Mouse (Mus musculus) kidney, embryonic 14.5 days (tissue): ENCODE results near the gene Cacna1i. TPM values are rescaled to one million over a fixed set of nuclear protein-coding genes. Genes with fewer than 3 reads are reported as not detected.

ENCODE experiments used
- ATAC-seq: fragments of 200-750 bp; cut with Nextera tagmentation; 2 replicates; pipeline ENCODE4 v1.8.0; 2017; ENCODE audit warnings: moderate number of reproducible peaks, mild to moderate bottlenecking, moderate TSS enrichment, moderate library complexity; ENCODE audit not compliant: low FRiP score, low TSS enrichment
- H3K27ac ChIP-seq: fragments of 300-500 bp; sonication (generic); 2 replicates; pipeline ENCODE4 v1.5.1; 2014; ENCODE audit warnings: low read depth, mild to moderate bottlenecking, low read length, moderate library complexity, mixed read lengths
- H3K27me3 ChIP-seq: fragments of 300-500 bp; sonication (generic); 2 replicates; pipeline ENCODE4 v1.6.1; 2014; ENCODE audit warnings: mild to moderate bottlenecking, low read length; ENCODE audit not compliant: control insufficient read depth, insufficient read depth
- H3K36me3 ChIP-seq: fragments of 300-500 bp; sonication (generic); 2 replicates; pipeline ENCODE4 v1.6.1; 2014; ENCODE audit warnings: low read length, mixed read lengths; ENCODE audit not compliant: control insufficient read depth, insufficient read depth
- H3K4me1 ChIP-seq: fragments of 300-500 bp; sonication (generic); 2 replicates; pipeline ENCODE4 v1.6.1; 2014; ENCODE audit warnings: low read length, mixed read lengths; ENCODE audit not compliant: control insufficient read depth, insufficient read depth
- H3K4me2 ChIP-seq: fragments of 300-500 bp; sonication (generic); replicated peaks from 2 replicates; pipeline ENCODE4 v1.6.1; 2014; ENCODE audit warnings: low read depth, mild to moderate bottlenecking, low read length
- H3K4me3 ChIP-seq: fragments of 300-500 bp; sonication (generic); 2 replicates; pipeline ENCODE4 v1.5.1; 2014; ENCODE audit warnings: mild to moderate bottlenecking, low read length
- H3K9ac ChIP-seq: fragments of 300-500 bp; sonication (generic); 2 replicates; pipeline ENCODE4 v1.6.1; 2014; ENCODE audit warnings: low read depth, mild to moderate bottlenecking, low read length, moderate library complexity
- H3K9me3 ChIP-seq: fragments of 300-500 bp; sonication (generic); 2 replicates; pipeline ENCODE4 v1.6.1; 2016; ENCODE audit warnings: low read length; ENCODE audit not compliant: control insufficient read depth
- WGBS: fragments of 180-500 bp; shearing (Covaris S2); extraction: QIAGEN DNeasy Blood & Tissue Kit; methylation state at CpG from one replicate; pipeline ENCODE4 v1.1.7; 2014; 5-methylcytosine and 5-hydroxymethylcytosine counted together
- polyA plus RNA-seq: library from polyadenylated mRNA; unstranded; fragments of >200 nt; fragmentation: Nextera tagmentation; extraction: Ambion mirVana; gene quantifications from 2 replicates; pipeline ENCODE4 v1.2.1, GENCODE M21; 2014

Gene Cacna1i
- polyA plus RNA-seq, 1 experiment from 2014 or later = not detected

DNA sequence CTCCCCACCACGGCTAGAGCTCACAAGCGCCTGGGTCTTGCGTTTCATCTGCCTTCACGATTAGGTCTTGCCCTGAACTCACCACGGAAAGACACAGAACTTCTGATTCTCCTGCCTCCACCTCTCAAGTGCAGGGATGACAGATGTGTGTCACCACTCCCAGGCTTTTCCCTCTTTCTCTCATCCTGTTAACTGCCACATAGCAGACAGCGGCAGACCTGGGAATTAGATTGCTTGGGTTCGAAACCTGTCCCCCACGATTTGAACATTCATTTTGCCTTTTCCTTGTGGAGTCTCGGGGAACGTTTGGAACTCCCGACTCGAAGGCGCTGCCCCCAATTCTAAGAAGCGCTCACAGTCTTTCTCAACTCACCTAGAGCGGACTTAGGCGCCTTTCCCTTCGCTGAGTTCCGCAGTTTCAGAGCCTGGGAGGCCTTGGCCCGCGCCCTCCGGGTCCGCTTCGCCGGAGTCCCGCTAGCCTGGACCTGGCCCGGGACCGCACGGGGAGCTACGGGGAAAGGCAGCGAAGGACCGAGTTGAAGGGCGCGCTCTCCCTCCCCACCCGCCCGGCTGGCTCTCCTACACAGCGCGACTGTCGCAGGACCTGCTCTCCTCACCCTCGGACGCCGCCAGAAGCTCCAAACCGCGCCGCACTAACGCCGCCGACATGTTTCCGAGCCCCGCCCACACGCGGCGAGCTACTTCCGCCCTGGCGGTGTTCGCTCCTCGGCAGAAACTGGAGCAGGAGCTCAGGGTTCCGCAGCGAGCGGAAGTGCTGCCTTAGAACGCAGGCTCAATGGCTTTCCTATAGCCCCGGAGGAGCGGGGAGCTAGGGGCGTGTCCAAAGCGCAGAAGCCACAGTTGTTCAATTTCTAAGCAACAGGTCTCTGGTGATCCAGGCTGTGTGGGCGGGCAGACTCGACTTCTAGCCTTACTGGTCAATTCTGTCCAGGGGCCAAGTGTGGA lies 23.1 kb upstream of the Cacna1i start, which contains the start of gene Rps19bp1:
Rps19bp1 (minus strand) TSS at position 706 of the 966 bp plus-strand sequence.
- H3K9ac ChIP-seq = peak within 1 kb of the TSS; percentile 89
- H3K4me3 ChIP-seq = peak within 1 kb of the TSS; percentile 95
- H3K9me3 ChIP-seq = no peaks in the 10 kb centered on the region
- peaks cover 7% of the 10 kb centered on the region; the same call in 1 of the 2 replicates for H3K4me1 ChIP-seq
- peaks cover 13% of the 10 kb centered on the region for H3K36me3 ChIP-seq
- peak; percentile 90 for ATAC-seq
- no peaks in the 10 kb centered on the region for H3K27me3 ChIP-seq
- WGBS = 1% methylated on average over 64 of the region's 66 CpGs
- H3K27ac ChIP-seq = peak within 1 kb of the TSS; percentile 43; the same call in 1 of the 2 replicates
- peak within 1 kb of the TSS; percentile 78 for H3K4me2 ChIP-seq

DNA sequence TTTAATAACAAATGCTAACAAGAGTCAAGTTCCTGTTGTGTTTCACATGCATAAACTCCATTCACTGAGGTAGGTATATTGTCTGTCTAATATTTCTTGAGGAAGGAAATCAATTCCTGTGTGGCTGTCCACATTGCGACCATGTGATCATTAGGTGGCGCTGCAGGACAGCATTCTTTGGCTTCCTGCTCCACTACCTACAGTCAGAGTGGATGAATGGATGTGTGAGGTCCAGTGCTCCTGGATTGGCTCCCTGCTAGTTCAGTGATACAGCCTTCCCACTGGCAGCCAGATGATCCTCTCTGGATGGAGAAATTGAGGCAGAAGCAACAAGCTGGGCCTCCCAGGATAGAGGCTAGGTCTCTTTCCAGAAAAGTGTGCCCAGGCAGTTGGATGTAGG lies 20.8 kb upstream of the Cacna1i start:
- Histone ChIP-seq H3K27ac (no peak overlapping the region), H3K4me3 (no peak overlapping the region), H3K4me2 (no peak overlapping the region), H3K4me1 (peaks cover 7% of the 10 kb centered on the region; the same call in 1 of the 2 replicates), H3K9me3 (peaks cover 4% of the 10 kb centered on the region; the same call in 1 of the 2 replicates), H3K27me3 (no peaks in the 10 kb centered on the region), H3K36me3 (no peaks in the 10 kb centered on the region), H3K9ac (no peak overlapping the region)
- ATAC-seq = no peak
- 0% methylated on average over 2 of the region's 2 CpGs for WGBS

DNA sequence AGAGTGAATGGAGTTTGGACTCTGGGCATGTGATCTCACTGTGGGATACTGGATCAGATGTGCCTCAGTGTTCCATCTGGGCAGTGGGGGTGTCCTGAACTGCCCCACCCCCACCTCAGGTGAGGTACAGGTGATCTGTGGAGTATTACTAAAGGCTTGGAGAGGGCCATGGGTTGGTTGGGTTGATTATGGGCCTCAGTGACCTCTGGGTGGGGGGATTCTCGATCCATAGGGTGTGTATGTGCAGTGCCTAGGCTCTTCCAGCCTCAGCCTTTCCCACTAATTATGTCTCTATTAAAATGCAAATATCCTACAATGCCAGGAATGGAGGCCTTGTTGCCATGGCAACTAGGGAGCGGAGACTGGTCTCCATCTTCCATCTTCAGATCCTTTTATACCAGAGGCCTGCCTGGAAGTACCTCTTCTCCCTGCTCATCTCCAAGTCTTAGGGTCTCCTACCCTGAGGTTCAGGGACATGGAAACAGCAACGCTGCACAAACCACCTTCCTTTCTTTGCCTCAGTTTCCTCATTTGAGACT lies 15.1 kb upstream of the Cacna1i start:
- Histone ChIP-seq H3K4me1 (no peaks in the 10 kb centered on the region), H3K27me3 (no peaks in the 10 kb centered on the region; the same call in 1 of the 2 replicates), H3K9ac (no peak overlapping the region), H3K9me3 (peaks cover 4% of the 10 kb centered on the region; the same call in 1 of the 2 replicates), H3K27ac (no peak overlapping the region), H3K4me2 (no peak overlapping the region), H3K36me3 (no peaks in the 10 kb centered on the region), H3K4me3 (no peak overlapping the region)
- 85% methylated on average over 3 of the region's 3 CpGs for WGBS
- ATAC-seq = no peak

DNA sequence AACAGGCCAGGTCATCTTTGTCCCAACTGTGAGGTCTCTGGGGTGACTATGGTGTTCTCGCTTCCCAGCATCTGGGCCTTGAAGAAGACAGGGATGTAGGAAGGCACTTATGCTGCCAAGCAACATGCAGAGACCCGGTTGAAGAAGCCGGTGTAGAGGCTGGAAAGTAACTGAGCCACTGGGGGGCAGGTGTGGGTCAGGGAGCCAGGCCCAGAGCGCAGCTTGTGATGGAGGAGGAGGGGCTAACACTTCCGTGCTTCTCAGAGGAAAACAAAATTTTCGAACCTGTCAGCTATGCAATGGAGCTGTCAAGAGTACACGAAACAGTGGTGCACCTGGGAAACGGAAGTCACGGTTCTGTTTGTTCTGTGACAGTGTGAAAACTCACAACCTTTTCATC lies 9.9 kb upstream of the Cacna1i start:
- H3K9ac ChIP-seq = no peak overlapping the region
- no peak for ATAC-seq
- WGBS = 48% methylated on average over 9 of the region's 9 CpGs

DNA sequence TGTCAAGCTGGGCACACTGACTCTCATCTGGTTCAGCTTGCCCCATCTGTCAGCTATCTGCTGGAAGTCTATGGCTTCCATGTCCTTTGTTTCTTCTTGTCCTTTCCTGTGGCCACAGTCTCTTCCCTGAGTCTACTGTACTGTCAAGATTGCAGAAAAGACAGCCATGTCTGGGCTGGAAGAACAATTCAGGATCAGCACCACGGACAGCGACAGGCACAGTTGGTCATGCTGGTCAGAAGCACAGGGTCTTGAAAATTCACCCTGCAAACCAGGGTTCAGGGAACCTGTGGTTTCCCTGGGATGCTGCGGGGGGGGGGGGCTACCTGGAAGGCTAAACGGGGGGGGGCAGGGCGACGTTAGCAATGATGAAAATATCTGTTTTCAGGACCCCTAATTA lies 9.4 kb upstream of the Cacna1i start:
- 2% methylated on average over 6 of the region's 6 CpGs for WGBS
- H3K4me1 ChIP-seq = no peaks in the 10 kb centered on the region
- H3K9ac ChIP-seq = no peak overlapping the region
- H3K36me3 ChIP-seq = no peaks in the 10 kb centered on the region
- H3K4me3 ChIP-seq = no peak overlapping the region
- no peak for ATAC-seq
- no peak overlapping the region for H3K4me2 ChIP-seq
- no peaks in the 10 kb centered on the region; the same call in 1 of the 2 replicates for H3K27me3 ChIP-seq
- H3K9me3 ChIP-seq = no peaks in the 10 kb centered on the region
- no peak overlapping the region for H3K27ac ChIP-seq

More for the DNA sequence above, 9.9 kb upstream of the Cacna1i start:
- Histone ChIP-seq H3K9me3 (no peaks in the 10 kb centered on the region), H3K36me3 (no peaks in the 10 kb centered on the region), H3K4me3 (no peak overlapping the region), H3K27me3 (no peaks in the 10 kb centered on the region; the same call in 1 of the 2 replicates), H3K4me2 (no peak overlapping the region), H3K4me1 (no peaks in the 10 kb centered on the region), H3K27ac (no peak overlapping the region)

DNA sequence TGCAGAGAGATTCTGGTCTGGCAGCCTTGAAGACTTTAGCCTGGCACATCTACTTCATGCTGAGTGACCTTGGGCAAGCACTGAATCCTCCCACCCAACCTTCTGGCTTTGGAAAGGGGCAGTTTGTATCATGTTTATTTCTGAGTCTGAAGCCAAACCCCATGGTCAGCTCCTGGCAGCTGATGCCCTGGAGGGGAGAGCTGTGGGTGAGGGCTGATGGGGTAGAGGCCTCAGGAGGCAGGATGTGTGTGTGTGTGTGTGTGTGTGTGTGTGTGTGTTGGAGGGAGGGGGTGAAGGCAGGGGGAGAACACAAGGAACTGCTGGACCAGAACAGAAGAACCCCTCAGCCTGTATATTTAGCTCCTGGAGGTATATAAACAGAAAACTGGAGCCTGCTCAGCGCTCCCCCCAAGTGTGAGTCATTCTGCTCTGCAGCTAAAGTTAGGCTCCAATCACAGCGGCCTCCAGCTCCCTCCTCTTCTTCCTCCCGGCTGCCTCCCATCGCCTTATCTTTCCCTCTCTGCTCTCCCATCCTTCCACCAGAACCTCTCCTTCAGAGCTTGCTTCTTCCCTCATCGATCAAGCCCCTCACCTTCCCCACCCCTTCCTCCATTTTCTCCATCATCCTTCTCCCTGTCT lies 8.8 kb upstream of the Cacna1i start:
- WGBS = 68% methylated on average over 4 of the region's 5 CpGs
- Histone ChIP-seq H3K36me3 (no peaks in the 10 kb centered on the region), H3K9me3 (no peaks in the 10 kb centered on the region), H3K27me3 (no peaks in the 10 kb centered on the region; the same call in 1 of the 2 replicates), H3K27ac (no peak overlapping the region), H3K4me1 (no peaks in the 10 kb centered on the region), H3K4me2 (no peak overlapping the region), H3K9ac (no peak overlapping the region), H3K4me3 (no peak overlapping the region)
- ATAC-seq = no peak

DNA sequence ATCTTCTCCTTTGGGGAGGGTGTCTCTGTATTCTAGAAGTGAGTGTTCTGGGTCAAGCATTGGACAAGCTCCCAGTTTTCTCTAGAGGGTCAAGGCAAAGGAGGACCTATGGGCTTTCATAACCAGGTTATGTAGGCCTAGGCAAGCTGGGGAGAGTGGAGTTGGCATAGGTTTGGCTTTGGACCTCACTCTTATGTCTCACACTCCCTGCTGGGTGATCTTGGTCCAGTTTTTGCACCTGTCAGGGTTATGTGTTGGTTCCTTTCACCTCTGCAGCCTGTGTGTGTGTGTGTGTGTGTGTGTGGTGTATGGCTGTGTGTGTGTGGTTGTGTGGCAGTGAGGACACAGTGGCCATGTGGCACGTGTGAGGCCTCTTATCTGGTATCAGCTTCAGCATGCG lies 8.0 kb upstream of the Cacna1i start:
- no peak overlapping the region for H3K9ac ChIP-seq
- 90% methylated on average over 2 of the region's 2 CpGs for WGBS

DNA sequence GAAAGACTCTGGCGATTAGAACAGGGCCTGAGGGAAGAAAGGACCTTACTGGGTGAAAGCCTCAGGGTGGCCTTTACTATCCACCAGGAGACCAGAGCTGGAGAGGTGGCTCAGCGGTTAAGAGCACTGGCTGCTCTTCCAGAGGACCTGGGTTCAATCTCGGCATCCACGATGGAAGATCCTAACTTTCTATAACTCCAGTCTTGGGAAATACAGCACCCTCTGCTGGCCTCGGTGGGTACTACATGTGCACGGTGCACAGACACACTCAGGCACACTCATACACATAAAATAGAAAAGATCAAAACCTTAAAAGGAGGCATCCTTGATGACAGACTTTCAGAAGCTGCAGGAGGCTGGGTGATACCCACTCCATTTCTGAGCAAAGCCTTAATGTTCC lies 6.4 kb upstream of the Cacna1i start:
- H3K4me1 ChIP-seq = no peaks in the 10 kb centered on the region
- H3K9me3 ChIP-seq = no peaks in the 10 kb centered on the region
- H3K4me2 ChIP-seq = no peak overlapping the region
- no peak for ATAC-seq
- no peak overlapping the region for H3K27ac ChIP-seq
- no peaks in the 10 kb centered on the region for H3K36me3 ChIP-seq
- peaks cover 13% of the 10 kb centered on the region for H3K27me3 ChIP-seq
- H3K4me3 ChIP-seq = no peak overlapping the region
- H3K9ac ChIP-seq = no peak overlapping the region
- 20% methylated on average over 6 of the region's 6 CpGs for WGBS

More for the DNA sequence above, 8.0 kb upstream of the Cacna1i start:
- Histone ChIP-seq H3K27ac (no peak overlapping the region), H3K9me3 (no peaks in the 10 kb centered on the region), H3K4me2 (no peak overlapping the region), H3K4me3 (no peak overlapping the region), H3K36me3 (no peaks in the 10 kb centered on the region), H3K4me1 (no peaks in the 10 kb centered on the region), H3K27me3 (no peaks in the 10 kb centered on the region; the same call in 1 of the 2 replicates)
- ATAC-seq = no peak
